Comparison of ENCODE assay signal across 7 mouse cellular contexts in genomic region chr15:100089645-100090053, GRCm38 (mm10). TPM values are rescaled to one million over a fixed set of nuclear protein-coding genes. Genes with fewer than 3 reads are reported as not detected.
A peak's percentile ranks its signal among the peaks of the same experiment; 100 is the strongest.
DNase-seq lines count a peak whose midpoint lies in the region; ATAC-seq and TF ChIP-seq lines count a peak whose summit lies in the region.

No protein-coding gene starts in this region.

- peak; percentile 42 for DNase-seq in CD4-positive helper T cell, adult 2 months (ENCODE audit: low read depth, low spot score)
- peak; percentile 95 for DNase-seq in gonadal fat pad, adult 2 months (ENCODE audit: low read depth)
- DNase-seq in limb, embryonic 10.5 days (ENCODE audit: low spot score): peak; percentile 66
- DNase-seq in neural tube, embryonic 11.5 days (ENCODE audit: low spot score): peak; percentile 55
- no peak for DNase-seq in c-Kit-positive CD71-positive TER-119-positive erythroid progenitor cells, embryonic 14.5 days (ENCODE audit: low spot score)
- DNase-seq in spleen, postnatal 14 days (ENCODE audit: low spot score in 2 of 2): no peak

- ATAC-seq in neural tube, embryonic 11.5 days (ENCODE audit: insufficient read depth, low FRiP score, low TSS enrichment): no peak

- H3K4me2 ChIP-seq in neural tube, embryonic 11.5 days (ENCODE audit: low read depth): no peak overlapping the region

- no peaks in the 10 kb centered on the region for H3K4me1 ChIP-seq in ES-Bruce4 (ENCODE audit: control insufficient read depth, insufficient read depth, low read length)
- peaks cover 34% of the 10 kb centered on the region for H3K4me1 ChIP-seq in limb, embryonic 10.5 days
- peaks cover 11% of the 10 kb centered on the region for H3K4me1 ChIP-seq in neural tube, embryonic 11.5 days (ENCODE audit: control insufficient read depth, insufficient read depth, low read length)

- H3K9ac ChIP-seq in ES-Bruce4 (ENCODE audit: low read depth, poor library complexity, severe bottlenecking): no peak overlapping the region
- no peak overlapping the region for H3K9ac ChIP-seq in neural tube, embryonic 11.5 days (ENCODE audit: low read length)

- TF ChIP-seq EP300 in ES-Bruce4 (IDR thresholded peaks at IDR 0.05; ENCODE audit: insufficient read depth, low read depth, low read length): 0 out of 2 replicates have a peak, but pooled peaks have one; percentile 27

- H3K4me3 ChIP-seq in ES-Bruce4 (ENCODE audit: low read depth, low read length): no peak overlapping the region
- H3K4me3 ChIP-seq in limb, embryonic 10.5 days: no peak overlapping the region
- H3K4me3 ChIP-seq in neural tube, embryonic 11.5 days (ENCODE audit: low read depth, low read length): no peak overlapping the region

- no peak overlapping the region for H3K27ac ChIP-seq in ES-Bruce4 (ENCODE audit: insufficient read depth, low read length)
- no peak overlapping the region for H3K27ac ChIP-seq in limb, embryonic 10.5 days
- no peak overlapping the region for H3K27ac ChIP-seq in neural tube, embryonic 11.5 days (ENCODE audit: low read depth, low read length)

- H3K36me3 ChIP-seq in ES-Bruce4 (ENCODE audit: control insufficient read depth, insufficient read depth, low read length, poor library complexity, severe bottlenecking): no peaks in the 10 kb centered on the region
- no peaks in the 10 kb centered on the region for H3K36me3 ChIP-seq in limb, embryonic 10.5 days
- H3K36me3 ChIP-seq in neural tube, embryonic 11.5 days (ENCODE audit: control insufficient read depth, insufficient read depth, low read length): no peaks in the 10 kb centered on the region

- WGBS in limb, embryonic 10.5 days: 37% methylated on average over 8 of the region's 8 CpGs
- WGBS in neural tube, embryonic 11.5 days: 37% methylated on average over 8 of the region's 8 CpGs

- no peak for TF ChIP-seq CTCF in ES-Bruce4 (IDR thresholded peaks at IDR 0.05; ENCODE audit: low read depth, low read length)

- no peak for TF ChIP-seq POLR2A in ES-Bruce4 (IDR thresholded peaks at IDR 0.05; ENCODE audit: insufficient read depth, low read length)

- no peaks in the 10 kb centered on the region for H3K27me3 ChIP-seq in ES-Bruce4 (ENCODE audit: control insufficient read depth, insufficient read depth, low read length, poor library complexity, severe bottlenecking)
- no peaks in the 10 kb centered on the region for H3K27me3 ChIP-seq in limb, embryonic 10.5 days (ENCODE audit: low read depth, poor library complexity, severe bottlenecking)
- H3K27me3 ChIP-seq in neural tube, embryonic 11.5 days (ENCODE audit: control insufficient read depth, insufficient read depth, low read length): no peaks in the 10 kb centered on the region

- H3K9me3 ChIP-seq in ES-Bruce4 (replicated peaks; ENCODE audit: control insufficient read depth, insufficient read depth, low read length, poor library complexity, severe bottlenecking): no peaks in the 10 kb centered on the region
- no peaks in the 10 kb centered on the region for H3K9me3 ChIP-seq in limb, embryonic 10.5 days (replicated peaks)
- no peaks in the 10 kb centered on the region for H3K9me3 ChIP-seq in neural tube, embryonic 11.5 days (ENCODE audit: control insufficient read depth, low read length)

RNA-seq across cellular contexts. Expression of gene Dip2b, which starts 51.2 kb away (rescaled TPM):
- polyA plus RNA-seq in ES-Bruce4 (2011; ENCODE audit: insufficient read depth, insufficient read length, low read depth, missing spikeins): 18.3 and 21.4 TPM in 2 replicates
- polyA plus RNA-seq in gonadal fat pad, adult 2 months (2012; rRNA removed): 9.3 and 11.9 TPM in 2 replicates
- polyA plus RNA-seq in limb, embryonic 10.5 days (2016; fragmentation: Nextera tagmentation; extraction: Ambion mirVana): 13.6 and 16.4 TPM in 2 replicates
- polyA plus RNA-seq in neural tube, embryonic 11.5 days (2014; fragmentation: Nextera tagmentation; extraction: Ambion mirVana): 27.9 and 28.4 TPM in 2 replicates

Comparison
In these comparisons a context has a peak if more than half of its experiments do, and no peak if none do; other contexts are left out.
1. DNase-seq: peak in CD4-positive helper T cell, adult 2 months (single experiment), gonadal fat pad, adult 2 months (single experiment), limb, embryonic 10.5 days (single experiment) and neural tube, embryonic 11.5 days (single experiment); none in c-Kit-positive CD71-positive TER-119-positive erythroid progenitor cells, embryonic 14.5 days (single experiment) and spleen, postnatal 14 days (0 of 2).